Mouse (Mus musculus) midbrain, embryonic 13.5 days (tissue): Measurements from ENCODE around the gene Pde4a. TPM values are rescaled to one million over a fixed set of nuclear protein-coding genes. Genes with fewer than 3 reads are reported as not detected.
A peak's percentile ranks its signal among the peaks of the same experiment; 100 is the strongest.

Source experiments
- ATAC-seq: fragments of 200-750 bp; cut with Nextera tagmentation; 2 replicates; pipeline ENCODE4 v1.8.0; 2017; ENCODE audit warnings: mild to moderate bottlenecking, moderate TSS enrichment, moderate library complexity
- H3K27ac ChIP-seq: fragments of 300-500 bp; sonication (generic); 2 replicates; pipeline ENCODE4 v1.5.1; 2015; ENCODE audit warnings: inconsistent platforms, mild to moderate bottlenecking, moderate library complexity
- H3K27me3 ChIP-seq: fragments of 300-500 bp; sonication (generic); 2 replicates; pipeline ENCODE4 v1.6.1; 2015; ENCODE audit warnings: mild to moderate bottlenecking, inconsistent platforms
- H3K36me3 ChIP-seq: fragments of 300-500 bp; sonication (generic); 2 replicates; pipeline ENCODE4 v1.6.1; 2015; ENCODE audit warnings: mild to moderate bottlenecking, inconsistent platforms
- H3K4me1 ChIP-seq: fragments of 300-500 bp; sonication (generic); replicated peaks from 2 replicates; pipeline ENCODE4 v1.6.1; 2015; ENCODE audit warnings: inconsistent platforms
- H3K4me2 ChIP-seq: fragments of 300-500 bp; sonication (generic); replicated peaks from 2 replicates; pipeline ENCODE4 v1.6.1; 2015; ENCODE audit warnings: moderate library complexity, mild to moderate bottlenecking, inconsistent platforms
- H3K4me3 ChIP-seq: fragments of 300-500 bp; sonication (generic); replicated peaks from 2 replicates; pipeline ENCODE4 v1.5.1; 2015; ENCODE audit warnings: mild to moderate bottlenecking, inconsistent platforms
- H3K9ac ChIP-seq: fragments of 300-500 bp; sonication (generic); replicated peaks from 2 replicates; pipeline ENCODE4 v1.6.1; 2015; ENCODE audit warnings: mild to moderate bottlenecking, inconsistent platforms
- H3K9me3 ChIP-seq: fragments of 300-500 bp; sonication (generic); 2 replicates; pipeline ENCODE4 v1.6.1; 2016; ENCODE audit warnings: mild to moderate bottlenecking, inconsistent platforms
- WGBS: fragments of 180-500 bp; shearing (Covaris S2); methylation state at CpG from one replicate; pipeline ENCODE4 v1.1.7; 2015; 5-methylcytosine and 5-hydroxymethylcytosine counted together
- polyA plus RNA-seq: library from polyadenylated mRNA; unstranded; fragments of >200 nt; fragmentation: Nextera tagmentation; extraction: Ambion mirVana; gene quantifications from 2 replicates; pipeline ENCODE4 v1.2.1, GENCODE M21; 2015

Pde4a gene
- polyA plus RNA-seq, 1 experiment from 2014 or later, result 20.2 TPM

DNA sequence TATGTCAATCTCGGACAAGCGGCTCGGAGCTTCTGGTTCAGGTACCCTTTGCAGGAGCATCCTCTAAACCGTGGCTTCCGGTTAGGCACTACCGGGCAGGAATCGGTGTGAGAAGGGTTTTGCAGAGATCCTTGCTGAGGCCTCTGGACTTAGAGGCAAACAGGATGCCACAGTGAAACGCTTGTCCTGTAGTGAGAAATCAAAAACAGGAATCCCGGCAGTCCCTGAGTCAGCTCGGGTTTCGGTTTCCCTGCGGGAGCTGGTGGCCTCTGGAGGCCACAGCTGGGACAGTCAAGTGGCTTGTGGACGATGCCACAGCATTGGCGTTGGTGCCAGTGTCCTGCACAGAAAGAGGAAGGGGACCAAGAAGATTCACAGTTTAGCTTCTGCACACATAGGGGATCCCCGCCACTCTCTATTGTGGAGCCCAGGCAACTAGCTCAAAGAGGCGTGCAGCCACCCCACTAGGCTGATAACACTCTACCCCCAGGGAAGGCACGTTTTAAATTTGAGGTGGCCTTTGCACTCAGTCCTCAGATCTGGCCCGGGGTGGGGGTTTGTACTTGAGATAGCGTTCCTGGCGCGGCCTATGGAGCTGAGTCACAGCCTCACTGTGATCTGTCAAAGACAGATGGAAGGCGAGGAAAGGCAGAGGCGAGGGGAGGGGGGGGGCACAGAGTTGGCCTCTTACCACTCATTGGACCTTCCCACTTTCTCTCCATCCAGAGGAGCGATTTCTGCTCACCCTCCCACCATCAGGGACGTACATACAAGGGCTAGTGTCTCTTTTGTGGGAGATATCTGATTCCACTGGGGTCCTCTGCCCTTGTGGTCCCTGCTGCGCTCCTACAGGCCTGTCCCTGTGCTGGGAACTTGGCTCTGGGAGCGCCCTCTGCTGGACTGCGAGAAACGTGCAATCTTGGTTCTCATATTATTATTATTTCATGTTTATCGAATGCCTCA, 2.9 kb downstream of the Pde4a start:
- H3K27ac ChIP-seq, result peak overlapping the region; percentile 14; the same call in 1 of the 2 replicates
- no peaks in the 10 kb centered on the region for H3K9me3 ChIP-seq
- peak; percentile 66 for ATAC-seq
- H3K27me3 ChIP-seq, result peaks cover 54% of the 10 kb centered on the region
- WGBS, result 13% methylated on average over 30 of the region's 30 CpGs
- peak overlapping the region; percentile 11 for H3K4me2 ChIP-seq
- H3K9ac ChIP-seq, result peak overlapping the region; percentile 44; the same call in 1 of the 2 replicates
- peaks cover 40% of the 10 kb centered on the region for H3K4me1 ChIP-seq
- H3K4me3 ChIP-seq, result no peak overlapping the region
- H3K36me3 ChIP-seq, result no peaks in the 10 kb centered on the region

DNA sequence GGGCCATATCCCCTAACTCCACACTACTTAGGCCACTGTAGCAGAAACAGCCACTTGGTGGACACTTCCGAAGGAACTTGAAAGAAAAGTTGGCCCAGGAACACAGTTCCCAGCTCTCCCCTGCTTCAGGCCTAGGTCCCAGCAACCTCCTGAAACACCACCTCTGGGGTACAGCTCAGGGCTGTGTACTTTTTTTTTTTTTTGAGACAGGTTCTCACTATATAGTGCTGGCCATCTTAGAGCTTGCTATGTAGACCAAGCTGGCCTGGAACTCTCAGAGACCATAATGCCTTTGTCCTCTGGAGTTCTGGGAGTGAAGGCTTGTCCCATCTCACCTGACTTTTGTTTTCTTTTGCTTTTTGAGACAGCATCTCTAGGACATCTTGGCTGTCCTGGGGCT, 3.6 kb downstream of the Pde4a start:
- WGBS, result 41% methylated on average over 1 of the region's 1 CpGs
- no peaks in the 10 kb centered on the region for H3K36me3 ChIP-seq
- no peaks in the 10 kb centered on the region for H3K9me3 ChIP-seq
- H3K27me3 ChIP-seq, result peaks cover 47% of the 10 kb centered on the region
- H3K27ac ChIP-seq, result no peak overlapping the region
- H3K9ac ChIP-seq, result no peak overlapping the region
- H3K4me1 ChIP-seq, result peaks cover 36% of the 10 kb centered on the region
- H3K4me3 ChIP-seq, result no peak overlapping the region
- no peak overlapping the region for H3K4me2 ChIP-seq
- ATAC-seq, result no peak

DNA sequence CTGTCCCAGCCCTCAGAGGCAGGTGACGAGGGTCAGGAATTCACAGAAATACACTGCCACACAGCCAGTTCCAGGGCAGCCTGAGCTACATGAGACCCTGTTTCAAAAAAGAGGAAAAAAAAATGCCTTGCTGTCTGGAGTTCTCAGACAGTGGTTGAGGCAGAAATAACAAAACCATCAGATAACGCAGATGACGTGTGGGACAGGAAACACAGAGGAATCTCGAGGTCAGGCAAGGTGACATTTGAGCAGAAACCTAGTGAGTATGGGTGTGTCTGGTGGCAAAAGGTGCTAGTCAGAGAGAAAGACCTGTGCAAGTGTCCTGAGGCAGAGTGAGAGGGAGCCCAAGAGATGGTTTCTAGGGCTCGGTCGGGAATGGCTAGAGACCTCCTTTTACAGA, 6.8 kb downstream of the Pde4a start:
- Histone ChIP-seq H3K27me3 (peaks cover 15% of the 10 kb centered on the region), H3K36me3 (no peaks in the 10 kb centered on the region), H3K27ac (no peak overlapping the region), H3K4me1 (peaks cover 14% of the 10 kb centered on the region), H3K9me3 (no peaks in the 10 kb centered on the region), H3K4me2 (no peak overlapping the region), H3K9ac (no peak overlapping the region), H3K4me3 (no peak overlapping the region)
- no peak for ATAC-seq
- WGBS, result 81% methylated on average over 6 of the region's 6 CpGs

DNA sequence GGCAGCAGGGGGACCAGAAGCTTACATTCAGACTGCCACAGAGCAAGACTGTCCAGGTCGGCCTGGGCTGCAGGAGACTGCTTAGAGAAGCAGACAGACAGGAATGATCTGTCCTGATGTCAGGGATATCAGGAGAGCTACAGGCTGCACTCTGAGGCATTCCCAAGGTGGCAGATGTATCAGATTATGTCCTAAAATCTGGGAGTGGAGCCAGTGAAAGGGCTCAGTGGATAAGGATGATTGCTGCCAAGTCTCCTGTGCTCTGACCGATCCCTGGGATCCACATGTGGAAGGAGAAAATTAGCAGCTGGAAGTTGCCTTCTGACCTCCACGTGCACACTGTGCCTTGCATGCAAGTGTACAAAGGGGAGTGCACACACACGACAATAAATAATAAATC, 14.9 kb downstream of the Pde4a start:
- H3K27ac ChIP-seq, result no peak overlapping the region
- no peak overlapping the region for H3K4me2 ChIP-seq
- H3K36me3 ChIP-seq, result no peaks in the 10 kb centered on the region
- H3K4me3 ChIP-seq, result no peak overlapping the region
- H3K4me1 ChIP-seq, result peaks cover 6% of the 10 kb centered on the region; the same call in 1 of the 2 replicates
- WGBS, result 62% methylated on average over 4 of the region's 4 CpGs
- peak; percentile 40; the same call in 1 of the 2 replicates for ATAC-seq
- H3K9ac ChIP-seq, result no peak overlapping the region; the same call in 1 of the 2 replicates
- H3K27me3 ChIP-seq, result peaks cover 52% of the 10 kb centered on the region
- no peaks in the 10 kb centered on the region for H3K9me3 ChIP-seq

DNA sequence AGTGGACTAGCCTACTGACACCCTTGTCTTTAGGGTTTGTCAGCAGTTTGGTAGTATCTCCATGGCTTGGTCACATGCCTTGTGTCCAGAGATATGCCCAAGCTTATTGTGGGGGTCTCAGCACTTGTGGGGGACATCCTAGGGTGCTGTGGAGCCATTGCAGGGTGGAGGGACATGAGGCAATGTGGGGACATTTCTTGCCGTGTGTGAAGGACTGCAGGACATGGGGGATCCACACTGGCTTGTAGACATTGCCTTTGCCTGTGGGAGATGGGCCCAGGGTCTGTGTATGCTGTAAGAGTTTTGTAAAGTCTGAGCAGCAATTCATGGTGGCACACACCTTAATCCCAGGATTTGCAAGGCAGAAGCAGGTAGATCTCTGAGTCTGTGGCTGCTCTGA, 15.3 kb downstream of the Pde4a start:
- peaks cover 56% of the 10 kb centered on the region for H3K27me3 ChIP-seq
- H3K9ac ChIP-seq, result no peak overlapping the region
- no peak overlapping the region for H3K4me3 ChIP-seq
- no peak overlapping the region for H3K4me2 ChIP-seq
- no peak overlapping the region for H3K27ac ChIP-seq
- no peak for ATAC-seq
- H3K9me3 ChIP-seq, result no peaks in the 10 kb centered on the region
- WGBS, result 57% methylated on average over 1 of the region's 1 CpGs
- H3K36me3 ChIP-seq, result no peaks in the 10 kb centered on the region
- peaks cover 6% of the 10 kb centered on the region; the same call in 1 of the 2 replicates for H3K4me1 ChIP-seq

DNA sequence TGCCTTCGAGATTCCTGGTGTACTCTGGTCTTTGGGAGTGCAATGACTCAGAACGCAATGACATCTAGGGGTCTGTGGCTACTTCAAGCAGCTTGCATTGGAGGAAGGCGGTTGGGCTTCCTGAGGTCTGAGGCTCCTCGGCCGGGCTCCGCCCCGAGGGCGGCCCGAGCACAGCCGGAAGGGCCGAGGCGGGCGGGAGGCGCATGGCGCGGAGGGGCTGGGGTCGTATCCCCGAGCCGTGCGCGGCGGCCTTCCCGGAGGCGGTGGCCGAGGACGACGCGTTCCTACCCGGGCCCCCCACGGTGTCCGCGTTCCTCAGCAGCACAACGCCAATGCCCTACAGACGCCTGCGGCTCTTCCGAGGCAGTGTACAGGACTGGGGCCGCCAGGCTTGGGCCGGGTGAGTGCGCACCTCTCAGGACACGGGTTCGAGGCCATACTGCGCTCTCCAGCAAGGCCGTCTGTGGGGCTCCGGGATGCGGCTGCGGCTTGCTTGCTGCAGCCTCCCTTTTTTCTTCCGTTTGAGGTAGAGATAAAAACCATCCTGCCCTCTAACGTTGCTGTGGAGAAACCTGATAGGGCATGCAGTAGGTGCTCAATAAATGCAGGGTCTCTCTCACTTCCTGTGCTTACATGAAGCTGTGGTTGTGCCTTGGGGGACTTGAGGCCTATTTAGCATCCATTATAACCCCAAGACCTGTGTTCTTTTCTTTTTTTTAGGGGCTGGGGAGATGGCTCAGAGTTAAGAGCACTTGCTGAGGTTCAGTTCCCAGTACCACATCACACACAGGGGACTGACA, 16.1 kb downstream of the Pde4a start:
- Histone ChIP-seq H3K9me3 (no peaks in the 10 kb centered on the region), H3K27ac (no peak overlapping the region), H3K36me3 (no peaks in the 10 kb centered on the region), H3K27me3 (peaks cover 57% of the 10 kb centered on the region), H3K9ac (no peak overlapping the region), H3K4me2 (peak overlapping the region; percentile 22; the same call in 1 of the 2 replicates), H3K4me3 (peak overlapping the region; percentile 11; the same call in 1 of the 2 replicates), H3K4me1 (peaks cover 6% of the 10 kb centered on the region; the same call in 1 of the 2 replicates)
- ATAC-seq, result no peak
- WGBS, result 7% methylated on average over 48 of the region's 48 CpGs

DNA sequence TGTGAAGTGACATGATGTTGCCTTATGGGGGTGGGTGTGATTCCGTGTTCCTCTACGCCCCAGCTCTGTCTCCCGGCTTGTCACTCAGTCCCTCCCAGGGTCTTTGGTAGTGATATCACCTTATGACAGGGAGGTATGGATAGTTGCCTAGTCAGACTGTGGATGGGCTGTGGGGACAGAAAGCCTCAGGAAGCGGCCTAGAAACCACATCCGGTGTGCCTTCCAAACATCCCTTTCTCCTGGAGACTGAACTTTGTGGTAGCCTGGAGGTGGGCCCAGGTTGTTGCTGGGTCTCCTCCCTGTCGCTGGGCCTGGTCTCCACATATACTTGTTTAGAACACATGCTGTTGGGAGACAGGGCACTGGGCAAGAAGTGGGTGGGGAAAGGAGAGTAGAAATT, 17.9 kb downstream of the Pde4a start:
- H3K27ac ChIP-seq, result no peak overlapping the region
- H3K9ac ChIP-seq, result no peak overlapping the region
- H3K36me3 ChIP-seq, result no peaks in the 10 kb centered on the region
- H3K4me1 ChIP-seq, result peaks cover 6% of the 10 kb centered on the region; the same call in 1 of the 2 replicates
- peaks cover 57% of the 10 kb centered on the region for H3K27me3 ChIP-seq
- ATAC-seq, result no peak
- 85% methylated on average over 6 of the region's 6 CpGs for WGBS
- no peaks in the 10 kb centered on the region for H3K9me3 ChIP-seq
- H3K4me2 ChIP-seq, result no peak overlapping the region
- no peak overlapping the region for H3K4me3 ChIP-seq

DNA sequence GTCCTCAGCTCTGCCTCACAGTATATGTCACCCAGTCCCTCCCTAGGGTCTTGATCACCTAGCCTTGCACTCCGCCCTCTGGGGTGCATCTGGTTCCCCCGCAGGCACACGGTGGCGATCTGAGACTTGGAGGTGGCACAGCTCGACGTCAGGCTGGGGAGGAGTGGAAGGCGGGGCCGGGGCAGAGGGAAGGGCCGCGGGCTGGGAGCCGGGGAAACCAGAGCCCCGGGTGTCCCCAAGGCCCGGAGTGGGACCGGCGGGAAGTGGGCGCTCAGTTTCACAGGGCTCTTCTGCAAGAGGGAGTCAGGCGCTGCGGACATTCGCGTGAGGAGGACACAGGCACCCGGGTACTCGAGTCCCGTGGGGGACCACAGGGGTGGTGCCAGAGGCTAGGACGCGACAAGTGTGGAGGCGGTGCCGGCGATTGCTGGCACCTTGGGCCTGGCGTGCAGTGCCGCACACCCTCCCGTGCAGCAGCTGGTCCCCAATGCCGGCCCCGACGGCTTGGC, 18.4 kb downstream of the Pde4a start:
- no peak for ATAC-seq
- Histone ChIP-seq H3K36me3 (no peaks in the 10 kb centered on the region), H3K4me3 (no peak overlapping the region), H3K27ac (no peak overlapping the region), H3K9me3 (no peaks in the 10 kb centered on the region), H3K4me2 (peak overlapping the region; percentile 32), H3K27me3 (peaks cover 57% of the 10 kb centered on the region), H3K9ac (no peak overlapping the region), H3K4me1 (peaks cover 6% of the 10 kb centered on the region; the same call in 1 of the 2 replicates)
- WGBS, result 7% methylated on average over 34 of the region's 34 CpGs

DNA sequence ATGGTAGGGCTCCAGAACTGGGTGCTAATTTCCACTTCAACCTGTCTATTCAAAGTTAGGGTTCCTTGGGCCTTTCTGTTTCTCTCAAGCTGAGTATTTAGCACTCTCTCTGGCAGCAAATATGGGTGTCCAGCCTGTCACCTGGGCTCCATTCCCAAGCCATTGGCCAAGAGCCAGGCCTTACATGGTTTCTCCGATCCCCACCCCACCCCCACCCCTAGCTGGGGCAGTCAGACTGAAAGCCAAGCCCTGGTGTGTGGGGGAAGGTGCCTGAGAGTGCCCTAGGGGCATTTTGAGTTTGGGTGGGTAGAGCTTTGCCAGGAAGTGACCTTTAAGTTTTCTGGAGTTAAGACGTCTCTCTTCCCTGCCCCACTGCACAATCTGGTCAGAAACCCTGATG, 19.2 kb downstream of the Pde4a start:
- H3K4me2 ChIP-seq, result no peak overlapping the region; the same call in 1 of the 2 replicates
- no peak overlapping the region for H3K27ac ChIP-seq
- peaks cover 6% of the 10 kb centered on the region; the same call in 1 of the 2 replicates for H3K4me1 ChIP-seq
- no peak for ATAC-seq
- H3K4me3 ChIP-seq, result no peak overlapping the region
- peaks cover 57% of the 10 kb centered on the region for H3K27me3 ChIP-seq
- no peaks in the 10 kb centered on the region for H3K36me3 ChIP-seq
- H3K9ac ChIP-seq, result no peak overlapping the region
- 50% methylated on average over 2 of the region's 2 CpGs for WGBS
- no peaks in the 10 kb centered on the region for H3K9me3 ChIP-seq

DNA sequence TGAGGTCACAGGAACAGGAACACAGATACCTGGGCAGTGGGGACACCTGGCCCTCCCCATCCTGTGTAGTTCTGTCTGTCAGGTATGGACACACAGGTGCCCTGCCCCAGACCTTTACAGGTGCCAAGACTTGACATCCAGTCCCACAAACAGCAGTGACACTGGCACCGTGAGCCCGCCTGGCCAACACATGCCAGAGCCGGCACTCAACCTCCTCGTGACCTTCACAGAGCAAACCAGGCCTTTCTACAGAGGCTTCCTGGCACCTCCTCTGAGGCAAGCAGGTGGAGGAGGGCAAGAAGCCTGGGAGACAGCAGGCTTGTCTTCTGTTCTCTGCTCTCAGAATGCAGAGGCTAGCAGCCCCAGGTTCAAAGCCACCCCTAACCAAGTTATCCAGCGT, 19.9 kb downstream of the Pde4a start:
- no peak overlapping the region for H3K27ac ChIP-seq
- H3K9ac ChIP-seq, result no peak overlapping the region
- H3K9me3 ChIP-seq, result no peaks in the 10 kb centered on the region
- peaks cover 52% of the 10 kb centered on the region for H3K27me3 ChIP-seq
- no peak for ATAC-seq
- H3K4me1 ChIP-seq, result peaks cover 6% of the 10 kb centered on the region; the same call in 1 of the 2 replicates
- 97% methylated on average over 5 of the region's 5 CpGs for WGBS
- H3K4me3 ChIP-seq, result no peak overlapping the region
- no peak overlapping the region for H3K4me2 ChIP-seq
- no peaks in the 10 kb centered on the region for H3K36me3 ChIP-seq

DNA sequence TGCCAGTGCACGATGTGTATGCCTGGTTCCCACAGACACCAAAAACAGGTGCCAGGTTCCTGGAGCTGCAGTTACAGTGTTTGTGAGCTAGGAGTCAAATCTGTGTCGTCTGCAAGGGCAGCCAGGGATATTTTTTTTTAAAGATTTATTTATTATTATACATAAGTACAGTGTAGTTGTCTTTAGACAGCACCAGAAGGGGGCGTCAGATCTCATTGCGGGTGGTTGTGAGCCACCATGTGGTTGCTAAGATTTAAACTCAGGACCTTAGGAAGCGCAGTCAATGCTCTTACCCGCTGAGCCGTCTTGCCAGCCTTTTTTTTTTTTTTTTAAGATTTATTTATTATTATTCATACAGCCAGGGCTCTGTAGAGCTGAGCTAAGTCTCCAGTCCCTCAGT, 24.4 kb downstream of the Pde4a start:
- Histone ChIP-seq H3K4me2 (no peak overlapping the region), H3K27me3 (peaks cover 7% of the 10 kb centered on the region; the same call in 1 of the 2 replicates), H3K36me3 (no peaks in the 10 kb centered on the region), H3K9ac (no peak overlapping the region), H3K4me3 (no peak overlapping the region), H3K27ac (no peak overlapping the region), H3K4me1 (no peaks in the 10 kb centered on the region), H3K9me3 (no peaks in the 10 kb centered on the region)
- whole genome bisulfite sequencing, result 41% methylated on average over 7 of the region's 7 CpGs
- ATAC-seq, result no peak
